Mouse (Mus musculus) brain, embryonic 14.5 days (tissue): ENCODE results near the gene Pax8.

ENCODE experiments used
- CTCF ChIP-seq: fragments of 200-500 bp; IDR thresholded peaks from 2 replicates; pipeline ENCODE4 v1.5.1; 2012; ENCODE audit warnings: inconsistent platforms, mild to moderate bottlenecking, moderate library complexity, borderline replicate concordance; ENCODE audit not compliant: insufficient read depth, insufficient read length; ENCODE audit errors: extremely low read depth
- POLR2A ChIP-seq: fragments of 200-500 bp; IDR thresholded peaks from 2 replicates; pipeline ENCODE4 v1.6.1; 2012; ENCODE audit warnings: mild to moderate bottlenecking, inconsistent platforms, borderline replicate concordance; ENCODE audit not compliant: poor library complexity, insufficient read depth, insufficient read length, severe bottlenecking; ENCODE audit errors: extremely low read depth

GRCm38 (mm10) chr2:24384393-24384792 lies 91.0 kb downstream of the Pax8 start:
- TF ChIP-seq POLR2A: no peak
- no peak for TF ChIP-seq CTCF
